Mouse (Mus musculus): ENCODE measurements around the gene Acsf2. TPM values are rescaled to one million over a fixed set of nuclear protein-coding genes. Genes with fewer than 3 reads are reported as not detected.
A peak's percentile ranks its signal among the peaks of the same experiment; 100 is the strongest.
"Not testable (repeated sequence)": the region's sequence is repeated elsewhere in the genome, so short reads cannot be mapped to it uniquely, and the experiment has no call there.

Gene Acsf2
- total RNA-seq (2021), result 10 to 100 TPM; 15.1 to 17.1 TPM

- peak; percentile 23 to 43 for DNase-seq
Observed at GRCm38 (mm10) chr11:94601321-94602281, at the start of gene Acsf2. Gene Acsf2 (minus strand): TSS chr11:94601871.

GRCm38 (mm10) chr11:94651241-94651640 is 49.6 kb upstream of the Acsf2 start:
- not testable (repeated sequence) for DNase-seq

- DNase-seq, result no peak
Observed at GRCm38 (mm10) chr11:94646457-94646856, 44.8 kb upstream of the Acsf2 start.

GRCm38 (mm10) chr11:94644461-94645219 is 43.0 kb upstream of the Acsf2 start:
- DNase-seq, result peak; percentile 20 to 34

- no peak for DNase-seq
Observed at GRCm38 (mm10) chr11:94634431-94634830, 32.8 kb upstream of the Acsf2 start.

GRCm38 (mm10) chr11:94632988-94633387 is 31.3 kb upstream of the Acsf2 start:
- no peak for DNase-seq

GRCm38 (mm10) chr11:94631969-94632368 is 30.3 kb upstream of the Acsf2 start:
- no peak for DNase-seq

- no peak for DNase-seq
Observed at GRCm38 (mm10) chr11:94630199-94631011, 28.7 kb upstream of the Acsf2 start.

GRCm38 (mm10) chr11:94629884-94630198 is 28.2 kb upstream of the Acsf2 start:
- DNase-seq, result no peak

GRCm38 (mm10) chr11:94629199-94629883 is 27.7 kb upstream of the Acsf2 start, which contains the start of gene Lrrc59:
Gene Lrrc59 (plus strand): TSS chr11:94629767.
- DNase-seq, result peak; percentile 93 to 95

GRCm38 (mm10) chr11:94622162-94622561 is 20.5 kb upstream of the Acsf2 start:
- DNase-seq, result no peak

GRCm38 (mm10) chr11:94621458-94621852 is 19.8 kb upstream of the Acsf2 start:
- no peak for DNase-seq

- no peak for DNase-seq
Observed at GRCm38 (mm10) chr11:94620766-94621457, 19.2 kb upstream of the Acsf2 start.

- DNase-seq, result no peak
Observed at GRCm38 (mm10) chr11:94617646-94618045, 16.0 kb upstream of the Acsf2 start.

- no peak for DNase-seq
Observed at GRCm38 (mm10) chr11:94615494-94615893, 13.8 kb upstream of the Acsf2 start.

GRCm38 (mm10) chr11:94614603-94615002 is 12.9 kb upstream of the Acsf2 start:
- DNase-seq, result no peak

GRCm38 (mm10) chr11:94610744-94611740 is 9.4 kb upstream of the Acsf2 start:
- DNase-seq, result no peak

- no peak for DNase-seq
Observed at GRCm38 (mm10) chr11:94602356-94602955, 785 bp upstream of the Acsf2 start.

- no peak for DNase-seq
Observed at GRCm38 (mm10) chr11:94600447-94600846, 1.2 kb downstream of the Acsf2 start.

All from layer of hippocampus, postnatal 36 days (tissue).